Mouse (Mus musculus): ENCODE data around the gene Rabl3. TPM values are rescaled to one million over a fixed set of nuclear protein-coding genes. Genes with fewer than 3 reads are reported as not detected.

Rabl3 gene
- polyA plus RNA-seq, 2 experiments: 3.8 to 14.0 TPM

DNA sequence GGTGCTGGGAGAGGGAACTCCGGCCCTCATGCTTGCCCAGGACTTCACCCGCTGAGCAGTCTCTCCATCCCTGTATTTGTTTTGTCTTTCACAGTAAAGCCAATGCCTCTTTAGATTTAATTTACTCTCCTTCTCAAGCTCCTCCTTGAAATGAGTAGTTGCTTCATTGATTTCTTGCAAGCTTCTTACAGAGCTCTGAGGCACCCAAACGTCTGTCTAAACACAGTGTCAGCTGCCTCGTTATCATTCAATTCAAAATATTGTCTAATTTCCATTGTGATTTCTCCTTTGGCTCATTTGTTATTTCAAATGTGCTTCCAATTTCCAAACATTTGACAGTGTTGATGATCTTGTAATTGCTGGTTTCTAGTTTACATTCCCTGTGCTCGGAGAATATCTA, 6.6 kb downstream of the Rabl3 start:
- H3K4me1 ChIP-seq (replicated peaks; ENCODE audit: control insufficient read depth in 2 of 2, insufficient read depth in 2 of 2, low read length in 1 of 2): no peaks in the 10 kb centered on the region
- TF ChIP-seq EP300 (IDR thresholded peaks at IDR 0.05; ENCODE audit: low read depth) (no peak), CTCF (IDR thresholded peaks at IDR 0.05; ENCODE audit: low read depth) (no peak)
- no peaks in the 10 kb centered on the region for H3K27me3 ChIP-seq (ENCODE audit: control insufficient read depth, insufficient read depth, low read length)
- H3K4me3 ChIP-seq (ENCODE audit: insufficient read depth in 1 of 2, low read depth in 2 of 2, low read length in 2 of 2): no peak overlapping the region
- H3K36me3 ChIP-seq (replicated peaks; ENCODE audit: control insufficient read depth, insufficient read depth, low read depth): no peaks in the 10 kb centered on the region; the same call in 1 of the 2 replicates
- no peak overlapping the region for H3K4me2 ChIP-seq (ENCODE audit: low read depth)
- no peak overlapping the region for H3K9ac ChIP-seq (replicated peaks)
- DNase-seq (ENCODE audit: low read depth in 3 of 3, low spot score in 3 of 3): no peak
- no peak for ATAC-seq (ENCODE audit: insufficient read depth)
- H3K9me3 ChIP-seq (ENCODE audit: control insufficient read depth, low read length): no peaks in the 10 kb centered on the region
- no peak overlapping the region for H3K27ac ChIP-seq
- WGBS (ENCODE audit: insufficient replicate concordance): 73% methylated on average over 5 of the region's 5 CpGs

DNA sequence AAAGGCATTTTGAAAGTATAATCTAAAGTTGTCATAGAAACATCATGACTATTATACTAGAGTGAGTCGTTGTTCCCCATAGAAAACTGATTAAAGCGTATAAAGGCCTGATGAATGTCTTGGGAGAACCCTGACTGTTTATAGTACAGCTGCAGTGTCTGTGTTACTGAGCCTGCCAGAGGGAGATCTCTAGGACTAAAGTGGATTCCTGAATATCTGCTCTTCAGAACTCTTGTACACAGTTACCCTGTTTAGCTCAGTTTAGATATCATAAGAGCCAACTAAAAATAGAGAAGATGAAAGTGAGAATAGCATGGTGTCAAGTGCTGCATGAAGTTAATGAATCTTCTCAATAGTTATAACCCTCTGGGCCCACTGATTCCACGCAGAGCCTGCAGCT, 10.6 kb downstream of the Rabl3 start:
- 68% methylated on average over 3 of the region's 3 CpGs for WGBS (ENCODE audit: insufficient replicate concordance)
- no peak overlapping the region for H3K27ac ChIP-seq
- no peak for DNase-seq (ENCODE audit: low read depth in 3 of 3, low spot score in 3 of 3)

DNA sequence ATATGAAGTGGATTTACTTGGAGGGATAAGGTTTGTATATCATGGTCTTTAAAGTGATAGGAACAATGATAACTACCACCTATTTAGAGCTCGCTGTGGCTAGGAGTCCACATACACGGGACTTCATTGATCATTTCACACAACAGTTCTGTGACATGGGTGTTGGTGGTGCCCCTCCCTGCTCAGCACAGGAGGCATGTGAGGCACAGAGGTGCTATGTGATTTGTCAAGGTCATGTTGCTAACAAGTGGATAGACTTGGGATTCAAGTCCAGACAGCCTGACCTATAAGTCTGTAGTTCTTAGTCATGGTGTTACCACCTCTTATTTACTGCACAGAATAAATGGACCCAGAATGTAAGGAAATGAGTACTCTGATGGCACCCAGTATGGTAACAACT, 11.3 kb downstream of the Rabl3 start:
- no peak for DNase-seq (ENCODE audit: low read depth in 3 of 3, low spot score in 3 of 3)
- Histone ChIP-seq H3K4me3 (ENCODE audit: insufficient read depth in 1 of 2, low read depth in 2 of 2, low read length in 2 of 2) (no peak overlapping the region), H3K9ac (replicated peaks) (no peak overlapping the region), H3K36me3 (replicated peaks; ENCODE audit: control insufficient read depth, insufficient read depth, low read depth) (no peaks in the 10 kb centered on the region), H3K9me3 (ENCODE audit: control insufficient read depth, low read length) (no peaks in the 10 kb centered on the region), H3K4me2 (ENCODE audit: low read depth) (no peak overlapping the region), H3K4me1 (replicated peaks; ENCODE audit: control insufficient read depth in 2 of 2, insufficient read depth in 2 of 2, low read length in 1 of 2) (no peaks in the 10 kb centered on the region), H3K27ac (no peak overlapping the region), H3K27me3 (ENCODE audit: control insufficient read depth, insufficient read depth, low read length) (no peaks in the 10 kb centered on the region)
- no peak for ATAC-seq (ENCODE audit: insufficient read depth)
- WGBS (ENCODE audit: insufficient replicate concordance): 73% methylated on average over 2 of the region's 2 CpGs
- TF ChIP-seq CTCF (IDR thresholded peaks at IDR 0.05; ENCODE audit: low read depth): no peak

More for the DNA sequence above, 10.6 kb downstream of the Rabl3 start:
- Histone ChIP-seq H3K4me1 (replicated peaks; ENCODE audit: control insufficient read depth in 2 of 2, insufficient read depth in 2 of 2, low read length in 1 of 2) (no peaks in the 10 kb centered on the region), H3K4me2 (ENCODE audit: low read depth) (no peak overlapping the region), H3K4me3 (ENCODE audit: insufficient read depth in 1 of 2, low read depth in 2 of 2, low read length in 2 of 2) (no peak overlapping the region), H3K36me3 (replicated peaks; ENCODE audit: control insufficient read depth, insufficient read depth, low read depth) (no peaks in the 10 kb centered on the region), H3K27me3 (ENCODE audit: control insufficient read depth, insufficient read depth, low read length) (no peaks in the 10 kb centered on the region), H3K9me3 (ENCODE audit: control insufficient read depth, low read length) (no peaks in the 10 kb centered on the region), H3K9ac (replicated peaks) (no peak overlapping the region)
- no peak for TF ChIP-seq EP300 (IDR thresholded peaks at IDR 0.05; ENCODE audit: low read depth)
- no peak for TF ChIP-seq CTCF (IDR thresholded peaks at IDR 0.05; ENCODE audit: low read depth)
- ATAC-seq (ENCODE audit: insufficient read depth): no peak

DNA sequence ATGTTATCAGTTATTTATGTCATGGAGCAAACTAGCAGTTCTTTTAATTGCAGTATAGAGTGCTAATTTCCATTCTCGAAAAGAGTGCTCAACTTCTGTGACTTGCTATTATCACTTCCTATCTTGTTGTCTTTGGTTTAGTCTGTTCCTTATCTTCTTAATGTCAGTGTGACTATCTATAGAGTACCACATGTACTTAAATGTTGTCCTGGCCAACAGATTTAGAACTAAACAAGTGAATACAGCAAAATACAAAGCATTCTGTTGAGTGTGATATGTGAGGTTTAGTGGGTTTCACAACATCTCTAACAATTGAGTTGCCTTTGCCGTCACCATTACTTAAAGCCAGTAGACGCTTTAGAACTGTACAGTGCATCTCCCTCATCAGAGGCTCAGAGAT, 13.1 kb downstream of the Rabl3 start:
- no peak for ATAC-seq (ENCODE audit: insufficient read depth)
- H3K27ac ChIP-seq: no peak overlapping the region
- H3K4me3 ChIP-seq (ENCODE audit: insufficient read depth in 1 of 2, low read depth in 2 of 2, low read length in 2 of 2): no peak overlapping the region
- H3K9me3 ChIP-seq (ENCODE audit: control insufficient read depth, low read length): no peaks in the 10 kb centered on the region
- no peak for DNase-seq (ENCODE audit: low read depth in 3 of 3, low spot score in 3 of 3)
- no peaks in the 10 kb centered on the region for H3K27me3 ChIP-seq (ENCODE audit: control insufficient read depth, insufficient read depth, low read length)
- no peaks in the 10 kb centered on the region; the same call in 1 of the 2 replicates for H3K36me3 ChIP-seq (replicated peaks; ENCODE audit: control insufficient read depth, insufficient read depth, low read depth)
- 50% methylated on average over 3 of the region's 3 CpGs for WGBS (ENCODE audit: insufficient replicate concordance)
- no peak for TF ChIP-seq EP300 (IDR thresholded peaks at IDR 0.05; ENCODE audit: low read depth)
- no peak for TF ChIP-seq CTCF (IDR thresholded peaks at IDR 0.05; ENCODE audit: low read depth)
- H3K4me2 ChIP-seq (ENCODE audit: low read depth): no peak overlapping the region
- H3K4me1 ChIP-seq (replicated peaks; ENCODE audit: control insufficient read depth in 2 of 2, insufficient read depth in 2 of 2, low read length in 1 of 2): no peaks in the 10 kb centered on the region
- H3K9ac ChIP-seq (replicated peaks): no peak overlapping the region

DNA sequence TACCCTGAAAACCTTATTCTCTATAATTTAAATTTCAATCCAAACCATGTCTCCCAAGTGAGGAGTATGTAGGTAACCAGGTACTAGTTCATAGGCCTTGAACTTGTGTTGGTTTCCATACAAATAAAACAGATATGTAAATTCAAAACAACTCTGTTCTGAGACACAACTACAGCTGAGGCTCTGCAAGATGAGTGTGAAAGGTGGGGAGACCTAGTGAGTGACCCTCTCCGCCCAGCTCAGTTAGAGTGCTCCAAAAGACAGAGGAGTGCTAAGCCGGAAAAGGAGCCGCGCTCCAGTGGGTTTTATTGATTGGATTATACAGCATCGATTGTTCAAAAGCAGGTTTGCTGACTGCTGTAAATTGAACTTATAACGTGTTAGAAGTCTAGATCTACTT, 22.7 kb downstream of the Rabl3 start:
- no peak overlapping the region for H3K27ac ChIP-seq
- no peaks in the 10 kb centered on the region; the same call in none of the 2 replicates for H3K36me3 ChIP-seq (replicated peaks; ENCODE audit: control insufficient read depth, insufficient read depth, low read depth)
- H3K4me2 ChIP-seq (ENCODE audit: low read depth): no peak overlapping the region
- H3K4me3 ChIP-seq (ENCODE audit: insufficient read depth in 1 of 2, low read depth in 2 of 2, low read length in 2 of 2): no peak overlapping the region
- no peak for ATAC-seq (ENCODE audit: insufficient read depth)
- DNase-seq (ENCODE audit: low read depth in 3 of 3, low spot score in 3 of 3): no peak
- 0 out of 4 replicates have a peak, but pooled peaks cover 2% of the 10 kb centered on the region in 2 experiments for H3K4me1 ChIP-seq (replicated peaks; ENCODE audit: control insufficient read depth in 2 of 2, insufficient read depth in 2 of 2, low read length in 1 of 2)
- H3K27me3 ChIP-seq (ENCODE audit: control insufficient read depth, insufficient read depth, low read length): no peaks in the 10 kb centered on the region
- TF ChIP-seq CTCF (IDR thresholded peaks at IDR 0.05; ENCODE audit: low read depth) (no peak), EP300 (IDR thresholded peaks at IDR 0.05; ENCODE audit: low read depth) (no peak)
- no peak overlapping the region for H3K9ac ChIP-seq (replicated peaks)
- H3K9me3 ChIP-seq (ENCODE audit: control insufficient read depth, low read length): no peaks in the 10 kb centered on the region
- WGBS (ENCODE audit: insufficient replicate concordance): 81% methylated on average over 6 of the region's 6 CpGs

Measured in liver, embryonic 14.5 days (tissue).